Comparison of ENCODE assay signal across 22 mouse cellular contexts in genomic region chr2:170828757-170829156, GRCm38 (mm10).
DNase-seq lines count a peak whose midpoint lies in the region; ATAC-seq lines count a peak whose summit lies in the region.
"Had no signal": no experiment of that assay in that cellular context is flagged by ENCODE, and none has a peak within 500 bp of the region (broad histone marks: within the 10 kb centered on the region; RNA-seq: fewer than 3 reads in every experiment).

No protein-coding gene starts in this region.

- no peaks in the 10 kb centered on the region for H3K36me3 ChIP-seq in kidney, embryonic 16.5 days (ENCODE audit: insufficient read depth, low read length)
- H3K36me3 ChIP-seq in midbrain, embryonic 12.5 days = no peaks in the 10 kb centered on the region
- no peaks in the 10 kb centered on the region for H3K36me3 ChIP-seq in neural tube, embryonic 15.5 days
- H3K36me3 ChIP-seq: G1E; heart, embryonic 12.5 days; intestine, embryonic 15.5 days; limb, embryonic 13.5 days had no signal

- no peaks in the 10 kb centered on the region for H3K27me3 ChIP-seq in kidney, embryonic 16.5 days (ENCODE audit: insufficient read depth, low read length)
- no peaks in the 10 kb centered on the region for H3K27me3 ChIP-seq in midbrain, embryonic 12.5 days
- no peaks in the 10 kb centered on the region for H3K27me3 ChIP-seq in neural tube, embryonic 15.5 days (replicated peaks)
- H3K27me3 ChIP-seq: heart, embryonic 12.5 days; intestine, embryonic 15.5 days; limb, embryonic 13.5 days had no signal

- DNase-seq in embryo, embryonic 11 days = peak; percentile 21
- no peak for DNase-seq in embryo, embryonic 9.5 days (ENCODE audit: extremely low spot score)
- DNase-seq in kidney, adult 18-20 months = no peak
- DNase-seq in cerebellum, adult 9-10 months = no peak
- DNase-seq: cerebellum, adult 11-12 months; cerebellum, postnatal 36 days; right cerebral cortex, postnatal 14 days; thymus, postnatal 14 days had no signal

- H3K9me3 ChIP-seq in kidney, embryonic 16.5 days (ENCODE audit: low read length) = no peaks in the 10 kb centered on the region
- no peaks in the 10 kb centered on the region for H3K9me3 ChIP-seq in midbrain, embryonic 12.5 days
- H3K9me3 ChIP-seq in neural tube, embryonic 15.5 days (replicated peaks) = no peaks in the 10 kb centered on the region
- H3K9me3 ChIP-seq: heart, embryonic 12.5 days; intestine, embryonic 15.5 days; limb, embryonic 13.5 days had no signal

- WGBS in kidney, embryonic 16.5 days = 29% methylated on average over 7 of the region's 7 CpGs
- 33% methylated on average over 7 of the region's 7 CpGs for WGBS in midbrain, embryonic 12.5 days
- 19% methylated on average over 7 of the region's 7 CpGs for WGBS in neural tube, embryonic 15.5 days

- H3K4me3 ChIP-seq in kidney, embryonic 16.5 days (ENCODE audit: low read length) = no peak overlapping the region
- H3K4me3 ChIP-seq in midbrain, embryonic 12.5 days = no peak overlapping the region
- no peak overlapping the region for H3K4me3 ChIP-seq in neural tube, embryonic 15.5 days (replicated peaks)
- H3K4me3 ChIP-seq: erythroblast, embryonic 14.5 days; heart, embryonic 12.5 days; intestine, embryonic 15.5 days; limb, embryonic 13.5 days; myocyte had no signal

- H3K4me1 ChIP-seq in kidney, embryonic 16.5 days (ENCODE audit: insufficient read depth, low read length) = peaks cover 6% of the 10 kb centered on the region
- H3K4me1 ChIP-seq in midbrain, embryonic 12.5 days = peaks cover 11% of the 10 kb centered on the region; the same call in 1 of the 2 replicates
- peaks cover 31% of the 10 kb centered on the region for H3K4me1 ChIP-seq in neural tube, embryonic 15.5 days
- H3K4me1 ChIP-seq: heart, embryonic 12.5 days; intestine, embryonic 15.5 days had no signal

- peak overlapping the region; percentile 13; the same call in 1 of the 2 replicates for H3K27ac ChIP-seq in kidney, embryonic 16.5 days (ENCODE audit: low read length)
- H3K27ac ChIP-seq in midbrain, embryonic 12.5 days (replicated peaks) = 0 out of 2 replicates have a peak overlapping the region, but pooled peaks have one; percentile 49
- H3K27ac ChIP-seq in neural tube, embryonic 15.5 days (replicated peaks) = peak overlapping the region; percentile 63; the same call in 1 of the 2 replicates
- H3K27ac ChIP-seq: intestine, embryonic 15.5 days; kidney, postnatal 0 days; limb, embryonic 13.5 days; liver, embryonic 14.5 days; stomach, postnatal 0 days had no signal

- H3K9ac ChIP-seq in kidney, embryonic 16.5 days (replicated peaks; ENCODE audit: low read length) = no peak overlapping the region
- no peak overlapping the region for H3K9ac ChIP-seq in midbrain, embryonic 12.5 days (replicated peaks)
- H3K9ac ChIP-seq in neural tube, embryonic 15.5 days (replicated peaks) = no peak overlapping the region
- H3K9ac ChIP-seq: heart, embryonic 12.5 days; intestine, embryonic 15.5 days; limb, embryonic 13.5 days; liver, embryonic 14.5 days had no signal

- H3K4me2 ChIP-seq in kidney, embryonic 16.5 days (replicated peaks; ENCODE audit: low read depth, low read length) = no peak overlapping the region
- H3K4me2 ChIP-seq in midbrain, embryonic 12.5 days (replicated peaks) = no peak overlapping the region
- no peak overlapping the region for H3K4me2 ChIP-seq in neural tube, embryonic 15.5 days
- H3K4me2 ChIP-seq: heart, embryonic 12.5 days; intestine, embryonic 15.5 days; limb, embryonic 13.5 days had no signal

- ATAC-seq in kidney, embryonic 16.5 days (ENCODE audit: low FRiP score, low TSS enrichment) = no peak
- no peak for ATAC-seq in midbrain, embryonic 12.5 days (ENCODE audit: low FRiP score, low read depth)
- ATAC-seq in neural tube, embryonic 15.5 days (ENCODE audit: low FRiP score) = peak; percentile 48; the same call in 1 of the 2 replicates
- no peak for ATAC-seq in activated CD4-positive, CD25-positive, alpha-beta regulatory T cell, adult 4 months
- ATAC-seq: CD4-positive, CD25-positive, alpha-beta regulatory T cell, adult 4 months; intestine, embryonic 15.5 days had no signal

Comparison
In these comparisons a context has a peak if more than half of its experiments do, and no peak if none do; other contexts are left out.
1. H3K27ac ChIP-seq: peak in every context shown above with its lines; median percentile 63 in neural tube, embryonic 15.5 days; 49 in midbrain, embryonic 12.5 days; 13 in kidney, embryonic 16.5 days.